Mouse (Mus musculus) myocyte (in vitro differentiated cells): Measurements from ENCODE around the gene Cfdp1.

Experiments used
- CEBPB ChIP-seq: IDR thresholded peaks from 2 replicates; pipeline ENCODE4 v1.6.1; 2011; ENCODE audit warnings: mild to moderate bottlenecking, moderate library complexity; ENCODE audit not compliant: poor library complexity, insufficient read depth, severe bottlenecking
- E2F4 ChIP-seq: IDR thresholded peaks from one replicate; pipeline ENCODE4 v1.6.1; 2011; ENCODE audit warnings: mild to moderate bottlenecking, control low read depth, moderate library complexity; ENCODE audit not compliant: insufficient read depth
- MAX ChIP-seq: IDR thresholded peaks from one replicate; pipeline ENCODE4 v1.6.1; 2011; ENCODE audit warnings: low read depth, mild to moderate bottlenecking, control low read depth
- MYOD1 ChIP-seq, 3 experiments: IDR thresholded peaks; one replicate each; pipeline ENCODE4 v1.6.1; 2011; ENCODE audit warnings: control low read depth in 2 of 3, low read depth in 2 of 3, mild to moderate bottlenecking in 2 of 3, moderate library complexity in 1 of 3; ENCODE audit not compliant: insufficient read length in 2 of 3, control insufficient read depth in 1 of 3
- MYOG ChIP-seq, 3 experiments: IDR thresholded peaks; one replicate each; pipeline ENCODE4 v1.6.1; 2011; ENCODE audit warnings: control low read depth in 2 of 3, low read depth in 2 of 3, mild to moderate bottlenecking in 2 of 3; ENCODE audit not compliant: insufficient read length in 2 of 3, control insufficient read depth in 1 of 3, insufficient read depth in 1 of 3
- POLR2A ChIP-seq: IDR thresholded peaks from one replicate; pipeline ENCODE4 v1.6.1; 2011; ENCODE audit warnings: low read depth, mild to moderate bottlenecking, control low read depth, moderate library complexity; ENCODE audit not compliant: insufficient read length
- REST ChIP-seq: IDR thresholded peaks from one replicate; pipeline ENCODE4 v1.6.1; 2011; ENCODE audit warnings: mild to moderate bottlenecking, control low read depth, moderate library complexity; ENCODE audit not compliant: insufficient read depth, insufficient read length
- SRF ChIP-seq: IDR thresholded peaks from one replicate; pipeline ENCODE4 v1.6.1; 2011; ENCODE audit warnings: low read depth; ENCODE audit not compliant: control insufficient read depth, insufficient read length
- TCF12 ChIP-seq: IDR thresholded peaks from one replicate; pipeline ENCODE4 v1.6.1; 2011; ENCODE audit warnings: mild to moderate bottlenecking, control low read depth; ENCODE audit not compliant: poor library complexity, insufficient read depth, severe bottlenecking
- TCF3 ChIP-seq: IDR thresholded peaks from one replicate; pipeline ENCODE4 v1.6.1; 2011; ENCODE audit warnings: low read depth, control low read depth; ENCODE audit not compliant: insufficient read length
- USF1 ChIP-seq: IDR thresholded peaks from one replicate; pipeline ENCODE4 v1.6.1; 2011; ENCODE audit warnings: low read depth, mild to moderate bottlenecking, control low read depth, moderate library complexity

GRCm38 (mm10) chr8:111734244-111734960, 119.7 kb downstream of the Cfdp1 start:
- TF ChIP-seq POLR2A: peak; percentile 23
- no peak for TF ChIP-seq MAX
- TF ChIP-seq USF1: no peak
- TF ChIP-seq MYOG (IDR thresholded peaks at IDR 0.05; ENCODE audit: control insufficient read depth in 1 of 3, insufficient read depth in 1 of 3, insufficient read length in 2 of 3, low read depth in 2 of 3): no peak
- no peak for TF ChIP-seq MYOD1 (IDR thresholded peaks at IDR 0.05; ENCODE audit: control insufficient read depth in 1 of 3, insufficient read length in 2 of 3, low read depth in 2 of 3)
- no peak for TF ChIP-seq REST
- TF ChIP-seq TCF12: no peak
- no peak for TF ChIP-seq CEBPB
- no peak for TF ChIP-seq TCF3
- TF ChIP-seq E2F4: no peak
- no peak for TF ChIP-seq SRF
